Mouse (Mus musculus) MEL (cell line): ENCODE data around the gene Bpifc. TPM values are rescaled to one million over a fixed set of nuclear protein-coding genes. Genes with fewer than 3 reads are reported as not detected.

Experiments
- DNase-seq: peaks from one replicate; pipeline ENCODE4 v3.0.0; 2011; ENCODE audit warnings: low read depth, low spot score
- H3K27ac ChIP-seq: 2 replicates; pipeline ENCODE4 v1.5.1; 2012; ENCODE audit warnings: low read depth, mild to moderate bottlenecking, control low read depth, low read length, moderate library complexity; ENCODE audit not compliant: control insufficient read depth
- H3K27me3 ChIP-seq, 2 experiments: fragments of 150-350 bp in 1 of 2; sonication (generic) in 1 of 2; 2 replicates each; pipeline ENCODE4 v1.6.1; 2012; ENCODE audit warnings: low read length in 2 of 2, mild to moderate bottlenecking in 2 of 2, improper control_type of control experiment in 1 of 2, moderate library complexity in 1 of 2; ENCODE audit not compliant: insufficient read depth in 2 of 2, control insufficient read depth in 1 of 2
- H3K36me3 ChIP-seq, 2 experiments: 2 replicates each; pipeline ENCODE4 v1.6.1; 2012 to 2014; ENCODE audit warnings: low read length in 2 of 2, improper control_type of control experiment in 1 of 2, inconsistent platforms in 1 of 2, mild to moderate bottlenecking in 1 of 2; ENCODE audit not compliant: insufficient read depth in 2 of 2, control insufficient read depth in 1 of 2
- H3K4me1 ChIP-seq, 2 experiments: fragments of 150-350 bp in 1 of 2; sonication (generic) in 1 of 2; 2 replicates each; pipeline ENCODE4 v1.6.1; 2012; ENCODE audit warnings: low read length in 2 of 2, improper control_type of control experiment in 1 of 2, mild to moderate bottlenecking in 1 of 2; ENCODE audit not compliant: insufficient read depth in 2 of 2, control insufficient read depth in 1 of 2
- H3K4me3 ChIP-seq, 2 experiments: fragments of 150-350 bp in 1 of 2; sonication (generic) in 1 of 2; 2 replicates each; pipeline ENCODE4 v1.5.1; 2012; ENCODE audit warnings: low read depth in 2 of 2, low read length in 2 of 2, mild to moderate bottlenecking in 2 of 2, moderate library complexity in 2 of 2, control low read depth in 1 of 2, improper control_type of control experiment in 1 of 2; ENCODE audit not compliant: control insufficient read depth in 1 of 2, insufficient read depth in 1 of 2
- H3K79me2 ChIP-seq: 2 replicates; pipeline ENCODE4 v1.6.1; 2012; ENCODE audit warnings: mild to moderate bottlenecking, low read length, moderate library complexity; ENCODE audit not compliant: control insufficient read depth, poor library complexity, insufficient read depth
- H3K9ac ChIP-seq: 2 replicates; pipeline ENCODE4 v1.6.1; 2012; ENCODE audit warnings: low read depth, mild to moderate bottlenecking, control low read depth, low read length, moderate library complexity; ENCODE audit not compliant: control insufficient read depth, poor library complexity, severe bottlenecking
- H3K9me3 ChIP-seq: fragments of 150-350 bp; sonication (generic); replicated peaks from 2 replicates; pipeline ENCODE4 v1.6.1; 2012; ENCODE audit warnings: mild to moderate bottlenecking, low read length, improper control_type of control experiment, moderate library complexity; ENCODE audit not compliant: insufficient read depth
- BHLHE40 ChIP-seq: IDR thresholded peaks from 2 replicates; pipeline ENCODE4 v1.6.1; 2012; ENCODE audit warnings: low read depth, mild to moderate bottlenecking, inconsistent platforms, low read length, improper control_type of control experiment, borderline replicate concordance
- CHD2 ChIP-seq: IDR thresholded peaks from 2 replicates; pipeline ENCODE4 v1.6.1; 2011; ENCODE audit warnings: low read length, improper control_type of control experiment
- GATA1 ChIP-seq: IDR thresholded peaks from 2 replicates; pipeline ENCODE4 v1.6.1; 2011; ENCODE audit warnings: low read depth, low read length, improper control_type of control experiment
- JUND ChIP-seq: IDR thresholded peaks from 2 replicates; pipeline ENCODE4 v1.6.1; 2011; ENCODE audit warnings: low read depth, mild to moderate bottlenecking, improper control_type of control experiment, low read length
- MXI1 ChIP-seq: IDR thresholded peaks from 2 replicates; pipeline ENCODE4 v1.6.1; 2011; ENCODE audit warnings: mild to moderate bottlenecking, low read depth, low read length, improper control_type of control experiment
- MYB ChIP-seq: IDR thresholded peaks from 2 replicates; pipeline ENCODE4 v1.6.1; 2011; ENCODE audit warnings: mild to moderate bottlenecking, low read depth, low read length, improper control_type of control experiment
- NELFE ChIP-seq: IDR thresholded peaks from 2 replicates; pipeline ENCODE4 v1.6.1; 2011; ENCODE audit warnings: low read depth, low read length, improper control_type of control experiment
- POLR2A ChIP-seq, 2 experiments: IDR thresholded peaks; 2 replicates each; pipeline ENCODE4 v1.6.1; 2011 to 2012; ENCODE audit warnings: low read length in 2 of 2, mild to moderate bottlenecking in 2 of 2, control low read depth in 1 of 2, improper control_type of control experiment in 1 of 2, low read depth in 1 of 2, moderate library complexity in 1 of 2; ENCODE audit not compliant: control insufficient read depth in 1 of 2, insufficient read depth in 1 of 2, poor library complexity in 1 of 2
- RCOR1 ChIP-seq: IDR thresholded peaks from 2 replicates; pipeline ENCODE4 v1.6.1; 2012; ENCODE audit warnings: low read depth, mild to moderate bottlenecking, inconsistent platforms, low read length, improper control_type of control experiment
- SIN3A ChIP-seq: IDR thresholded peaks from 2 replicates; pipeline ENCODE4 v1.6.1; 2012; ENCODE audit warnings: low read length, improper control_type of control experiment, inconsistent platforms
- TAL1 ChIP-seq: IDR thresholded peaks from 2 replicates; pipeline ENCODE4 v1.6.1; 2012; ENCODE audit warnings: mild to moderate bottlenecking, inconsistent platforms, low read length, moderate library complexity, mixed read lengths
- TCF12 ChIP-seq: IDR thresholded peaks from 2 replicates; pipeline ENCODE4 v1.6.1; 2014; ENCODE audit warnings: low read depth, mild to moderate bottlenecking, inconsistent platforms, low read length, improper control_type of control experiment, moderate library complexity
- USF1 ChIP-seq: IDR thresholded peaks from 2 replicates; pipeline ENCODE4 v1.6.1; 2014; ENCODE audit warnings: low read depth, mild to moderate bottlenecking, inconsistent platforms, low read length, improper control_type of control experiment, moderate library complexity
- ZC3H11A ChIP-seq: IDR thresholded peaks from 2 replicates; pipeline ENCODE4 v1.6.1; 2012; ENCODE audit warnings: low read depth, mild to moderate bottlenecking, inconsistent platforms, low read length, improper control_type of control experiment
- ZMIZ1 ChIP-seq: IDR thresholded peaks from 2 replicates; pipeline ENCODE4 v1.6.1; 2012; ENCODE audit warnings: low read depth, mild to moderate bottlenecking, inconsistent platforms, low read length, improper control_type of control experiment, moderate library complexity
- ZNF384 ChIP-seq: IDR thresholded peaks from 2 replicates; pipeline ENCODE4 v1.6.1; 2012; ENCODE audit warnings: low read depth, mild to moderate bottlenecking, inconsistent platforms, low read length, improper control_type of control experiment
- polyA plus RNA-seq, 2 experiments: library from polyadenylated mRNA; stranded (reverse) in 1 of 2; unstranded in 1 of 2; fragments of >175 nt in 1 of 2; fragments of >200 nt in 1 of 2; gene quantifications; 2 replicates each; pipeline versions ENCODE4 v1.2.1 to v1.2.4; 2012; ENCODE audit warnings: low replicate concordance in 2 of 2, low read depth in 1 of 2; ENCODE audit not compliant: insufficient read length in 2 of 2, insufficient read depth in 1 of 2, missing spikeins in 1 of 2
- total RNA-seq: library from RNA; depleted of rRNA; stranded (reverse); fragments of 300-350 nt; gene quantifications from 2 replicates; pipeline ENCODE4 v1.2.3, GENCODE M21; 2012

Bpifc gene
- total and polyA plus RNA-seq, 3 experiments, result 0.03 TPM; not detected in 2

DNA sequence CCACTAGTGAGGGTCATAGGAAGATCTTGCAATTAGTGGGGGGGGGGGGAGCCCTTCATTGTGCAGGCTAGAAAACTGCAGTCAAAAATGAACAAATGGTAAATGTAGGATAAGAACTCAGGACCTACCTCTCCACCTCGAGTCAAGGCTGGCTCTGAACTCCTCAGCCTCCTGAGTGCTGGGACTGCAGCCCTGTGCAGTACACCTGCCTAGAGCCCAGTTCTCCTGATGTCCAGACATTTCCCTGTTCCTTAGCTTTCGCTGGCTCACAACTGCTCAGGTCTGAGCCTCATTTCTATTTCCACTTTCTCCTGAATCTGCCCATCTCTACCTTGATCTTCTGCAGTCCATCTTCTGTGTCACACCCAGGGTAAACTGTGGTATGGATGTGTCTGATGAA, 45.2 kb downstream of the Bpifc start:
- H3K79me2 ChIP-seq, result no peaks in the 10 kb centered on the region
- peaks cover 0 to 1% of the 10 kb centered on the region in 2 experiments; a peak in 3 of 4 replicates for H3K27me3 ChIP-seq
- H3K36me3 ChIP-seq, result 0 out of 4 replicates have a peak, but pooled peaks cover 0 to 1% of the 10 kb centered on the region in 2 experiments
- no peaks in the 10 kb centered on the region for H3K4me1 ChIP-seq
- no peak overlapping the region for H3K27ac ChIP-seq
- no peak overlapping the region for H3K9ac ChIP-seq
- no peak overlapping the region for H3K4me3 ChIP-seq
- TF ChIP-seq BHLHE40 (no peak), JUND (no peak)
- H3K9me3 ChIP-seq, result no peaks in the 10 kb centered on the region
- no peak for DNase-seq

DNA sequence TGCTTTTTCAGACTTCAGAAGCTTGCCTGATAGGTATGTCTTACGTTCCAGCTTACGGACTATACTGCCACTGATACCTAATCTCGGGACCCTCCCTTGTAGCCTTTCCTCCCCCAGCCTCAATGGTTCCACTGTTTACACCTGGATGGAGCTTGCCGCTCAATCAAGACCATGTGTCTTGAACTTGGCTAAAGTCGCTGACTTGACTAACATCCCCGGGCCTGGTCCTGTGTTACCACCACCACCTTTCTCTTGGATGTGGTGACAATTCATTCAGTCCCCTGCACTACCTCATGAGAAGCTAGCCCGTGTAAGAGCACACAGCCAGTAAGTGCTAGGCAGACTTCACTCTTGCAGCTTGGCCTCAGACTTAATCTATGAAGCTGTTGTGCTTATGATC, 47.4 kb downstream of the Bpifc start:
- TF ChIP-seq MXI1, result no peak
- no peak for TF ChIP-seq GATA1
- TF ChIP-seq POLR2A (IDR thresholded peaks at IDR 0.05; ENCODE audit: control insufficient read depth in 1 of 2, insufficient read depth in 1 of 2, low read depth in 1 of 2, low read length in 2 of 2, poor library complexity in 1 of 2), result no peak
- no peak for TF ChIP-seq USF1
- TF ChIP-seq TCF12, result no peak
- TF ChIP-seq SIN3A, result no peak
- no peak for TF ChIP-seq NELFE
- no peak for TF ChIP-seq ZNF384
- TF ChIP-seq ZMIZ1, result no peak
- no peak overlapping the region for H3K27ac ChIP-seq
- no peak for DNase-seq
- no peaks in the 10 kb centered on the region for H3K79me2 ChIP-seq
- no peak overlapping the region for H3K9ac ChIP-seq
- peaks cover 0 to 3% of the 10 kb centered on the region in 2 experiments; a peak in 3 of 4 replicates for H3K27me3 ChIP-seq
- H3K36me3 ChIP-seq, result 0 out of 4 replicates have a peak, but pooled peaks cover 0 to 2% of the 10 kb centered on the region in 2 experiments
- H3K4me3 ChIP-seq, result no peak overlapping the region
- no peaks in the 10 kb centered on the region for H3K4me1 ChIP-seq
- no peaks in the 10 kb centered on the region for H3K9me3 ChIP-seq

- Histone ChIP-seq H3K27me3 (peaks cover 0 to 3% of the 10 kb centered on the region in 2 experiments; a peak in 3 of 4 replicates), H3K4me3 (no peak overlapping the region)
Measured at GRCm38 (mm10) chr10:85962897-85963296, 48.8 kb downstream of the Bpifc start.

More at GRCm38 (mm10) chr10:85962897-85963296, 48.8 kb downstream of the Bpifc start:
- TF ChIP-seq RCOR1, result no peak
- TF ChIP-seq TCF12, result no peak
- TF ChIP-seq NELFE, result no peak
- TF ChIP-seq ZC3H11A, result no peak
- TF ChIP-seq ZMIZ1, result no peak
- TF ChIP-seq CHD2, result no peak
- TF ChIP-seq MYB, result no peak
- no peak for TF ChIP-seq ZNF384
- TF ChIP-seq TAL1, result no peak
- no peak overlapping the region for H3K9ac ChIP-seq
- no peak for DNase-seq
- H3K36me3 ChIP-seq, result 0 out of 4 replicates have a peak, but pooled peaks cover 0 to 2% of the 10 kb centered on the region in 2 experiments
- no peaks in the 10 kb centered on the region for H3K79me2 ChIP-seq
- no peaks in the 10 kb centered on the region for H3K4me1 ChIP-seq
- no peaks in the 10 kb centered on the region for H3K9me3 ChIP-seq
- H3K27ac ChIP-seq, result no peak overlapping the region
